In the genomic region with DNA sequence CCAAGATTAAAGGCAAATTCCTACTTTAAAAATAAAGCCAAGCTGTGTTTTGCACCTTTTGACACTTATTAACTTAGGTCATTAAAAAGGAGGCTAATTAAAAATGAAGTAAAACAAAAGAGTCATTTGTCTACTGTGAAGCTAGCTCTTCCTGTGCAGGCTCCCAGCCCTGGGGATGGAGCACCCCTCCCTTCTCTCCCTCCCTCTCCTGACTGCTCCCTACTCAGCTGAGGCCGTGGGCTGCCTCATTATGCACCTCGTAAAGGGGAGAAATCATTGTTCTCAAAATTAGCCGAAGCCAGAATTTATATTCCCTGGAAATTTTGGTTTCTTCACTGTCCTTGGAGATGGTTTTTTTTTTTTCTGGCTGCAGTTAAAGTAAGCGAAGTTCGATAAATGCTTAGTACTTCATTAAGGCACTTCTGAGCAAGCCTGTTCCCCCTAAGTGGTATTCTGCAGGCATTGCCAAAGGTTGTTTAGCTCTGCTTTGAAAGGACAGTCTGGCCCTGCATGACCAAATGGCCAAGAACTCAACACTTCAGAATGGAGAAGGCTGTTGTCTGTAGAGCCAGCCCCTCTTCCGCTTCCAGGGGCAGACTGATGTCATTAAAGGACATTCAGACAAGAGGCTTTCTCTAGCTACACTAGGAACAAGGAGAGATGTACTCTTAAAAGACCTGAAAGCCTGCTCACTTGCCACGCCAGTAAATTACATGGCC, we compare ENCODE assay signal across 13 mouse cellular contexts.
A peak's percentile ranks its signal among the peaks of the same experiment; 100 is the strongest.
DNase-seq lines count a peak whose midpoint lies in the region; ATAC-seq lines count a peak whose summit lies in the region.
"Had no signal": no experiment of that assay in that cellular context is flagged by ENCODE, and none has a peak within 500 bp of the region (broad histone marks: within the 10 kb centered on the region; RNA-seq: fewer than 3 reads in every experiment).

No protein-coding gene starts in this region.

- no peak overlapping the region for H3K4me3 ChIP-seq in forebrain, embryonic 15.5 days
- no peak overlapping the region for H3K4me3 ChIP-seq in limb, embryonic 12.5 days (replicated peaks)
- H3K4me3 ChIP-seq: embryonic facial prominence, embryonic 15.5 days; heart, embryonic 12.5 days had no signal

- DNase-seq in cerebellum, adult 9-11 months = peak; percentile 5
- DNase-seq in cerebellum, postnatal 36 days = no peak
- DNase-seq in layer of hippocampus, adult 9-11 months = peak; percentile 30
- no peak for DNase-seq in layer of hippocampus, adult 11-12 months (ENCODE audit: low spot score)
- DNase-seq in ovary, postnatal 36 days (ENCODE audit: low spot score) = no peak
- no peak for DNase-seq in adrenal gland, adult 18-20 months (ENCODE audit: low spot score in 2 of 2)
- DNase-seq: cerebellum, adult 9-10 months; gastrocnemius, postnatal 10 days; liver, postnatal 0 days had no signal

- H3K9ac ChIP-seq in forebrain, embryonic 15.5 days (replicated peaks) = no peak overlapping the region
- no peak overlapping the region for H3K9ac ChIP-seq in limb, embryonic 12.5 days (replicated peaks)
- H3K9ac ChIP-seq: embryonic facial prominence, embryonic 15.5 days; heart, embryonic 12.5 days; liver, postnatal 0 days had no signal

- WGBS in forebrain, embryonic 15.5 days = 11% methylated on average over 7 of the region's 7 CpGs
- 25% methylated on average over 7 of the region's 7 CpGs for WGBS in limb, embryonic 12.5 days

- no peaks in the 10 kb centered on the region for H3K9me3 ChIP-seq in forebrain, embryonic 15.5 days
- H3K9me3 ChIP-seq in limb, embryonic 12.5 days = no peaks in the 10 kb centered on the region
- H3K9me3 ChIP-seq: embryonic facial prominence, embryonic 15.5 days; heart, embryonic 12.5 days had no signal

- no peak overlapping the region for H3K4me2 ChIP-seq in forebrain, embryonic 15.5 days (replicated peaks)
- 0 out of 2 replicates have a peak overlapping the region, but pooled peaks have one; percentile 10 for H3K4me2 ChIP-seq in limb, embryonic 12.5 days
- H3K4me2 ChIP-seq: embryonic facial prominence, embryonic 15.5 days; heart, embryonic 12.5 days had no signal

- 0 out of 2 replicates have a peak overlapping the region, but pooled peaks have one; percentile 36 for H3K27ac ChIP-seq in forebrain, embryonic 15.5 days (replicated peaks)
- peak overlapping the region; percentile 73 for H3K27ac ChIP-seq in limb, embryonic 12.5 days
- H3K27ac ChIP-seq: embryonic facial prominence, embryonic 15.5 days had no signal

- 0 out of 2 replicates have a peak, but pooled peaks have one; percentile 11 for ATAC-seq in forebrain, embryonic 15.5 days (replicated peaks)
- ATAC-seq in limb, embryonic 12.5 days (ENCODE audit: insufficient number of reproducible peaks, insufficient read depth, low FRiP score, low TSS enrichment, low read depth) = peak; percentile 47
- ATAC-seq: liver, postnatal 0 days had no signal

- H3K36me3 ChIP-seq in forebrain, embryonic 15.5 days = no peaks in the 10 kb centered on the region
- H3K36me3 ChIP-seq in limb, embryonic 12.5 days = no peaks in the 10 kb centered on the region
- H3K36me3 ChIP-seq: embryonic facial prominence, embryonic 15.5 days; heart, embryonic 12.5 days had no signal

- H3K27me3 ChIP-seq in forebrain, embryonic 15.5 days = peaks cover 13% of the 10 kb centered on the region; the same call in 1 of the 2 replicates
- peaks cover 19% of the 10 kb centered on the region for H3K27me3 ChIP-seq in limb, embryonic 12.5 days

- peaks cover 44% of the 10 kb centered on the region for H3K4me1 ChIP-seq in forebrain, embryonic 15.5 days
- peaks cover 41% of the 10 kb centered on the region for H3K4me1 ChIP-seq in limb, embryonic 12.5 days (replicated peaks)
- H3K4me1 ChIP-seq: heart, embryonic 12.5 days had no signal

Comparison
In these comparisons a context has a peak if more than half of its experiments do, and no peak if none do; other contexts are left out.
1. DNase-seq: peak in cerebellum, adult 9-11 months (single experiment) and layer of hippocampus, adult 9-11 months (single experiment); none in cerebellum, postnatal 36 days (0 of 2), layer of hippocampus, adult 11-12 months (single experiment), ovary, postnatal 36 days (single experiment) and adrenal gland, adult 18-20 months (0 of 2).